Mouse (Mus musculus) neutrophil, adult 5-6 weeks (primary cell): ENCODE results near the gene Hpd. TPM values are rescaled to one million over a fixed set of nuclear protein-coding genes. Genes with fewer than 3 reads are reported as not detected.
A peak's percentile ranks its signal among the peaks of the same experiment; 100 is the strongest.

Experiments
- ATAC-seq: fragments of 151-379, 151-347 bp; 2 replicates; pipeline ENCODE4 v1.8.0; 2017; ENCODE audit warnings: mild to moderate bottlenecking, moderate TSS enrichment; ENCODE audit not compliant: insufficient number of reproducible peaks, poor library complexity, low FRiP score, severe bottlenecking; ENCODE audit errors: extremely low read depth
- total RNA-seq: library from RNA; stranded (forward); fragments of 200-1000 nt; gene quantifications from 2 replicates; pipeline ENCODE4 v1.2.3, GENCODE M21; 2017

The Hpd gene
- total RNA-seq, 1 experiment from 2014 or later, result not detected

GRCm38 (mm10) chr5:123138953-123139721 lies 43.4 kb downstream of the Hpd start:
- peak; percentile 34; the same call in 1 of the 2 replicates for ATAC-seq

- no peak for ATAC-seq
Observed at GRCm38 (mm10) chr5:123138230-123138911, 44.2 kb downstream of the Hpd start.

- no peak for ATAC-seq
Observed at GRCm38 (mm10) chr5:123137910-123138229, 44.7 kb downstream of the Hpd start.

GRCm38 (mm10) chr5:123137044-123137909 lies 45.2 kb downstream of the Hpd start:
- no peak for ATAC-seq

DNA sequence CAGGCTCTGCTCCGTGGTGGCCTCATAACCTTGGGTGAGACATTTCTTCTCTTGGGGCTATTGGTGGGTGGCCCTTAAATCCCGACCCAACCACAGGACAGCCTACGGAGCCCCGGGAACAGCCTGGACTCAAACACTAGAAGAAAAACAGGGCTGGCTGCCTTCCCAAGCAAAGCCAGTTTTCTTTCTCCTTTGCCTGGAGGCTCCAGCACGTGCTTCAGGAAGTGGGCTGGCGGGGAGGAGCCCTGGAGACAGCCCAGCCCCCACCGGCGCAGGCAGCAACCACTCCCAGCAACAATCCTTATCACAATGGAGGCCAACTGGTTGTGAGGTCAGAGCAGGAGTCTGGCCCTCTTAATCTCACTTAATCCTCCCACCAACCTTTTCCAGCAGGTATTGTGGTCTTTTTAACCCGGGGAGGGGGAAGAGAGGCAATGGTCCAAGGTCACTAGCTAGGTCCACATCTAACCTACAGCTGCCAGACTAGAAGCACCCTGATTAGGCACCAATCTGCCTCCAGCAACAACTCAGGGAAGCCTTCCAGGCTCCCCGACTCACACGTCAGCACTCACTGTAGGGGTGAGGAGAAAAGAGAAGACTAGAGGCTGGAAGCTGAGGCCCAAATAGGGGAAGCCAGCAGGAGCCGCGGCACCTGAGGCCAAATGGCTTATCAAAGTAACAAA lies 46.0 kb downstream of the Hpd start:
- no peak for ATAC-seq

GRCm38 (mm10) chr5:123135471-123136360 lies 46.8 kb downstream of the Hpd start:
- ATAC-seq, result no peak

DNA sequence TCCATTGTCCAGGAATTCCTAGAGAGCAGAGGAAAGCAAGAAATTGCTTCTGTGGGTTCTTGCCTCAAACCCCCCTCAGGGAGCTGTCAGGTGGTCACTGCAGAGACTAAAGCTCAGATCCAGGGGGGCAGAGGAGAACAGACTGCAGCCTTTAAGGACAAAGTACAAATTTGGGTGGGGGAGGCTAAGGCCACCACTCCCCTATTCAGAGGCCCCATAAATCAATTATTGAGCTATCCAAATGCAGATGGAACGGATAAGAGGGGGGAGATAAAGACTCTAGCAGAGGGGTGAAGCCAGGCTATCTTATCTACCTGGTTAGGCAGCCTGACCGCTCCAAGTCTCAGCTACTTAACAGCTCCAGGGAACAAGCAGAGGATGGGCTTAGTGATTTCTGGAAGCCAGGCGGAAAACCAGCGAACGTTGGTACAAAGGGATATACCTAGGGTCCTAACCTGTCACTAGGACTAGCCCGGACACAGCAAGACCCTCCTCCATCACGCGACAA lies 47.6 kb downstream of the Hpd start:
- no peak for ATAC-seq

- no peak for ATAC-seq
Observed at GRCm38 (mm10) chr5:123134186-123134874, 48.2 kb downstream of the Hpd start.

- ATAC-seq, result no peak
Observed at GRCm38 (mm10) chr5:123133784-123134143, 48.8 kb downstream of the Hpd start.

DNA sequence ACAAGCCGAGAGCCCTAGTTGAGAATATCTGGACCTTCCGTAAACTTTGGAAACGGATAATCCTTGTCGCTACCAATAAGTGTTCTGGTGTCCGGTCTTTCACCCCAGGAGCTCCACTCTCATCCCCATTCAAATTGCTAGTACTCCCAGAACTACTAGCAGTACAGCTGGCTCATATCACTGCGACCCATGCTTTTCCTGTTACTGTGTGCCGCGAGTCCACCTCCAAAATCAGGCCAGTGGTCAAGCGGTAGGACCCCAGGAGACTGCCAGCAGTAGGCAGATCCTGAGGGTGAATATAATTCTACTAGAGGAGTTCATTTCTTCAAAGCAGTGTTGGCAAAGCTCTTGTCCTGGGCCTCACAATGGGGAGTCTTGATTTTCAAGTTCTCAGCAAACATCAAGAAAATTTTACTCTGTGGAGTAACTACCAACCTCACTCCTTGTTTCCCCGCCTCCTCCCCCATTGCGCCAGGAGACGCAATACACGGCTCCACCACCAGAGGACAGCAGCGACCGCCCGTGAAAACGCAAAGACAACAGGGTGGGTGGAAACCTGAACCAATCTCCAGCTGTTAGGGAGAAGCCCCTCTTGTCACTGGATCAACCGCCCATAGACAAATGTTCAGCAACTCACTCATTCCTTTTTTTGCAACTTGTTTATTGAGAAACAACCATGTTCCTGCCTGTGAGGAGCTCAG lies 49.3 kb downstream of the Hpd start:
- peak; percentile 25; the same call in 1 of the 2 replicates for ATAC-seq

- peak; percentile 45 for ATAC-seq
Observed at GRCm38 (mm10) chr5:123132308-123133071, 50.0 kb downstream of the Hpd start, which contains the start of gene Rhof. Gene Rhof (minus strand): TSS chr5:123132692.

DNA sequence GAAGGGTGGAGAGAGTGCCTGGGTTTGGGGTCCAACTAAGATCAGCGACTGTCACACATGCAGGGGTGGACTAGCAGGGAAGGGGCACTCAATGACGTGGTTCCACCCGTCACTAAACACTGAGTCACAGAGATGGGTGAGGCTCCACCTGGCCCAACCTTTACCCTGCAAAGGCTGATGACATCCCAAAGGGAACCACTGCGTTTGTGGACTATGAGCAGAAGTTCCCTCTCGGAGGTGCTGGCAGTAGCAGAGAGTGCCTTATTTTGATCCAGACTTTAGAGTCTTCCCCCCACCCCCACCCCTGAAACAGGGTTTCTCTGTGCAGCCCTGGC lies 51.7 kb downstream of the Hpd start:
- ATAC-seq, result no peak

DNA sequence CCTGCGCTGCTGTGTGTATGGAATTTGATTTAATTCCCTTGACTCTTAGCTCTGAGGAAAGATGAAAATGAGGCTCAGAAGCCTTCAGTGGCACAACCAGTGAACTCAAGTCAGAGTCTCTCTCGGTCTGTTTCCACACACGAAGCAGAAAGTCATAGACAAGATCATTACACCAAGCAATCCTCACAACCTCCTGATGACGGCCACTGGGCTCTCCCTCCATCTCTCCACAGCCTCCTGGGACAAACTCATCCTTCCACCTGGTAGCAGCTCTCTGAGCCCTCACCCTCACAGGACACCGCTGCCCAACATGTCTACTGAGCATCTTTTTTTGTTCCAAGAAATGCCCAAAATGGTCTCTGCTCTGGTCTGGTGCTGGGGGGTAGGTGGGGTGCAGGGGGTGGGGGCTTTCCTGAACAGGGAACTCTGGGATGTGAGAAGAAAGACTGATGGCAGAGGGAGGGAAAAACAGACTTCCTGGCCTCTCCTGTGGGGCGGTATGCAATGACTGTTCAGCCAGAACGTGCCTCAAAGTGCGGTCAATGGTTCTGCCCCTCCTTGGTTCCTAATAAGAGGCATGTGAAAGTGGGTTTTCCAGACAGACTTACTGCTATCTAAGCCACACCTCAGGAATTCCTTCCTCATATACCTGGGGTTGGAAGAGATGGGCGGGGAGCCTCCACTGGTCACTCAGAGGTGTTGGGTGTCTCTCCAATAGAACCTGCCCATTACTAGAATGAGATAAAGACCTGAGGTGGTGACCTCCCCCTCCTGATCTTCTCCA lies 52.3 kb downstream of the Hpd start:
- no peak for ATAC-seq

DNA sequence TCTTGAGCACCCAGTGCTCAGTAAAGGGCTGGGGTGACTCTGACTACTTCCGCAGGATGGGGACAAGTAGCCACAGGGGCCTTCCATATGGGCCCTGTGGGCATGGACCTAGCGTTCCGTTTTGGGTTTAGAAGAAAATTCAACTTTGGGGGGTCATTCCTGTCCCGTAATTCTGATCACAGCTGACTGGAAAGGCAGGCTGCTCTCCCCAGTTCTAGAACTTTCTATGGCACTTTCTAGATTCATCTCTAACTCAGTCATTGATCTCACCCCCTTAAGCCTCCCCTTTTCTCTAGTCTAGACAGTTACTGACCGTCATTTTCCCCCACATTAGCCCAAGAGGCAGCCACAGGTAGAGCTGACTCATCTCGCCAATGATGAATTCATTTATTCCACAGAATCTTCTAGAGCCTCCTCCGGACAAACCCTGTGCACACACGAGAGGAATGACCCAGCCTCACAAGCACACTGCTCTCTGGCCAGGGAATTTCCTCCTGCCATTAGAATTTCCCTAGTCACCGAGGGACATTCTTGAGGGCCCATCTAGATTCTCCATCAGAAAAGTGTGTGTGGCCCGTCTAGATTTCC lies 53.3 kb downstream of the Hpd start:
- no peak for ATAC-seq

DNA sequence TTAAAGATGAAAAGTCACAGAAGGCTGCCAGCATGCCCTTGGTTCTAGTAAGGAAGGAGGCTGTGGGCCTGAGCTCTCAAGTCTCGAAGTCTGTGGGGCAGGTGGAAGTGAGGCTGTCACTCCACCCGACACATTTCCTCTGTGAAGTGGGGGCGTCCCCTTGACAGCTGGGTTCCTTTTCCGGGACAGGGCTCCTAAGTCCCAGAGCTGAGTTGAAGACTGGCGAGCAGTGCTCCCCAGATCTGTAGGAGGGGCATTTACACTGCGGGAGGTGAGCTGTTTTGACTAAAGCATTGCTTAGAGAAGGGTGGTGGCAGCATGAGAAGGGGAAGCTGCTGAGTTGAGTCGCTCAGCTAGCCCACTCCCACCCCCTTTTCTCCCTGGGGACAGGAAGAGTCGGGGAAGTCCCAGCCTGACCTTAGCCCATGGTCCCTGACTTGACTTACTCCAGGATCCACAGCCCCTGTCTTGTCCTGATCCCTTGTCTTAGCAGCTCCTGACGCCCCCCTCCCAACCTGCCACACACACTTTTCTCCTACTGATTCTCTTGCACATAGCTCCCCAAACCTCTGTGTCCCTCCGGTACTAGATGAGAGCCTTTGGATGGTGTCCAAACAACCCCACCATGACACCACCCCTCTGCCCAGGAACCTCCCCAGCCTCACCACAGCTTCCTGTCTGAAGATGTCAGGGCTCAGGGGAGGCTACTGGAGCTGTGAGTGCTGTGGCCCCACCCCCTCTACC lies 53.9 kb downstream of the Hpd start:
- peak; percentile 63 for ATAC-seq
